Mouse (Mus musculus) erythroblast, adult 5-6 weeks (primary cell): ENCODE data around the gene Tcta. TPM values are rescaled to one million over a fixed set of nuclear protein-coding genes. Genes with fewer than 3 reads are reported as not detected.
A peak's percentile ranks its signal among the peaks of the same experiment; 100 is the strongest.
"Not testable (repeated sequence)": the region's sequence is repeated elsewhere in the genome, so short reads cannot be mapped to it uniquely, and the experiment has no call there.

Source experiments
- ATAC-seq: replicated peaks from 2 replicates; pipeline ENCODE4 v1.8.0; 2016; ENCODE audit warnings: moderate number of reproducible peaks, mild to moderate bottlenecking, moderate TSS enrichment, inconsistent platforms; ENCODE audit not compliant: poor library complexity, low FRiP score, severe bottlenecking
- total RNA-seq, 2 experiments: library from RNA; stranded (forward) in 1 of 2; stranded (reverse) in 1 of 2; fragments of 150-400 nt in 1 of 2; fragments of 200-764, 138-1000 nt in 1 of 2; gene quantifications; 2 replicates each; pipeline versions ENCODE4 v1.2.3 to v1.2.4; 2015 to 2017; ENCODE audit warnings: low replicate concordance in 2 of 2

Tcta gene
- total RNA-seq, 2 experiments from 2014 or later = 4.1 to 6.1 TPM

GRCm38 (mm10) chr9:108274476-108275330, 31.3 kb downstream of the Tcta start:
- no peak for ATAC-seq

- ATAC-seq = no peak
Observed at GRCm38 (mm10) chr9:108273485-108273884, 32.5 kb downstream of the Tcta start.

- ATAC-seq = no peak
Observed at GRCm38 (mm10) chr9:108272691-108273090, 33.3 kb downstream of the Tcta start.

DNA sequence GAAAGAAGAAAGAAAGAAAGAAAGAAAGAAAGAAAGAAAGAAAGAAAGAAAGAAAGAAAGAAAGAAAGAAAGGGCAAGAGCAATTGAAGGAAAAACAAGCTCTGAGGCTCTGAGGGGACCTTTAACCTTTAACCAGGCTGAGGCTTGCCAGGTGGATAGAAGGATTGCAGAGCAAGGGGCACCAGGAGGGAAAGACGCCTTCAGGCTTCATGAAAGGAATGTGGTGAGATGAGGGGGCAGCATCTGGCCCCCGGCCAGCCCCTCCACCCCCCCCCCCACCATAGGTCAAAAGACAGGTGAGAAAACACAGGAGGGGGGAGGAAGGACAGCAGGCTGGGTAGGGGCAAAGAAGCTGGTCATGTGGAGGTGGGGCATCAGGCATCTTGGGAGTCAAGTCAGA, 34.0 kb downstream of the Tcta start:
- no peak for ATAC-seq

DNA sequence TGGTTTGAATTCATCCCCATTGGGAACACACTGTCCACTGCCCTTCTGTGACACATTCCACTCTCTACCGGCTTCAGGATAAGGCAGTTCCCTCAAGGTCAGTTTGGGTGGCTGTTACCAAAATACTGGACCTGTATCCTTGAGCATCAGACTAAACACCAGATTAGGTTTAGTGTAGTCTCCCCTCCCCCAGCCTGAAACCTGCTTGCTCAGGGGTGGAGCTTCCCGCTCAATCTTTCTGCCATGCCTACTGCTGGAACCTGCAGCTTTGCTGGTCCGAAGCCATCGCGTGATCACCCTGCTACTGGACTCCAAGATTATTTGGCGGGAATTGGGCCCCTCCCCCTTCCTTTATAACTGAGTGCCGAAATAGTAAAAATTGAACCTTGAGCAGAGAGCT, 37.3 kb downstream of the Tcta start:
- not testable (repeated sequence) for ATAC-seq

DNA sequence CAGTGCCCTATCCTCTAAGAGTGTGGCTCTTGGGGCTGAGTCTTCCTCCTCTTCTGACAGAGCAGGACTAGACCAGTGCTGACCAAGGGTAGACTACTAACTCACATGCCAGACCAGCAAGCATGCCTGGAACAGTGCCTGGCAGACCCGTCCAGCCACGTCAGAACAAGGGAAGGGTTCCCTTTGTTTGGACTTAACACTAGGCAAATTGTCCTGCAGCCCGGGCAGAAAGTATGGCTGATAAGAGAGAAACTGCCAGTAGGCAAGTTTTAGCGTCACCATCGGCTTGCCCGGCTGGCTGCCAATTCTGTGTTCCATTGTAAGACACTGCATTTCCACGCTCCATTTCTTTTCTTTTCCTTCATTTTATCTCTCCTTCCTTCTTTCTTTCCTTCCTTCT, 38.3 kb downstream of the Tcta start:
- ATAC-seq = no peak

DNA sequence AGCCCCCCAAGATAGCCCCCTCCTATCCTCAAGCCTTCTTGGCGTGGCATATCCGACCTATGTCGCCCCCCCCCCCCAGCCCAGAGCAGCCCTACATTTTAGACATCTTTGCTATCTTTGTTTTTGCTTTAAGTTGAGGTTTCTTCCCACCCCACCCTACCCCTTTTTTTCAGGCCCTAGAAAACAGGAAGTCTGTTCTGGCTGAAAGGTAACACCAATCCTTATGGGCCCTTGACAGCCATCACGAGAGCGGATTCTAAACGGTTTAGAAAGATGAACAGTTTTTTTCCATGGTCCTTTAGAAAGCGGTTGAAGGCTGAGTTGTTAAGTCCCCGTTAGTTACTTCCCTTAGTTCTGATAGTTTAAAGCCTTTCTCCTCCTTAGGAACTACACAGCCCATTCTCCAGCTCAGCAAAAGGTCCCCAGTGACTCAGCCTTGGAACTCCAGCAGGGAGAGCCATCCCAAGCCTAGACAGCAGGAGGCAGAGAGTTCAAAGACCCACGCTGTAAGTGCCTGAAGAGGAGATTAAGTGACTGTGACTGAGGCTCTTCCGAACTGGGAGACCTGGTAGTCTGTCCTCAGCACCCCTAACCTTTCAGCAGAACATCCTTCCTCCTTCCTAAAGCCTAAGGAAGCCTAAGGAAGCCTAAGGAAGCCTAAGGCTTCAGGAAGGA, 39.6 kb downstream of the Tcta start:
- no peak for ATAC-seq

GRCm38 (mm10) chr9:108264191-108264921, 41.6 kb downstream of the Tcta start:
- ATAC-seq = no peak

- ATAC-seq = peak; percentile 94
Observed at GRCm38 (mm10) chr9:108263690-108264190, 42.2 kb downstream of the Tcta start, which contains the start of gene Dag1. Gene Dag1, minus strand, starts transcription at chr9:108263958.

DNA sequence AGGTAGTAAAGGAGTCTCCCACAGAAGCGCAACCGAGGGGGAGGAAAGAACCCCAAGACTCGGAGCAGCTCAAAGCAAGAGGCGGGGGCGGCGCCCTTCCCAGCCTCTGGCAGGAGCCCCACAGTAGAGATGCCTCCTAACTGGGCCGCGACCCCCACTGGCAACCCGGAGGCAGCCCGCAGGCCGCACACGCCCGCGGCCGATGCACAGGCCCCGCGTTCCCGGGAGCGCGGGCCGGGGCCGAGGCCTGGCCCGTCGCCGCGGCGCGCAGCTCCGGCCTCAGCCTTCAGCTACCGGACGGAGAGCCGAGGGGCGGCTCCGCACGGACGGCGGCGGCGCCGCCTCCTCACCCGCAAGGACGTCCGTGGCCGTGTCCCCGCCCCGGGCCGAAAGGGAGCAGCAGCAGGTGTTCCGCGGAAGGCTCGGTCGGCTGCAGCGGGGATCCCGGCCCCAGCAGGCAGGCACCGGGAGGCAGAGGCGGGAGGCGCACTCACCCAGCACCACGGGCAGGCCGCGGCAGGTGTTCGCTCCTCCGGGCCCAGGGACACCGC, 42.8 kb downstream of the Tcta start:
- peak; percentile 58 for ATAC-seq

DNA sequence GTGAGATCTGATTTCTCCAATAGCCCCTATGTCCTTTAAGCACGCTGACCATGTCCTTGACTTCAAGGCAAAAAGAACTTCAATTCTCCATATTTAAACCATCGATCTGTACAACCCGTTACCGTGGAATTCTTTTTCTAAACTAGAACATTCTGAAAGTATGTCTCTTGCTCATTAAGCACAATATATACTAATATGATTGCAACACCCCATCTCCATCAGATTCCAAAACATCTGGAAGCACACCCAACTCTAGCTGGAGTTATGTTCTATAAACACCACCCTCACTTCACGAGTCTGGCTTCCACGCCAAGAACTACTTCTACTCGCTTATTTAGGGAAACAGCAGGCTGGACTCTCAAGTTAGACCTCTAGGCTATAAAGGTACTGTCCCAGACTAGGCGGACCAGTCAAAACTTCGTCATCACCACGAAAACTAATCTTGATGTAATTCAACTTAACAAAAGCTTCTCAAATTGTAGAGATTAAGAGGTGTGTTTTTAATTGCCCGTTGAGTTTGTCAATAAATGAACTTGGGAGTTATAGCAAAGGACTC, 43.4 kb downstream of the Tcta start:
- no peak for ATAC-seq

DNA sequence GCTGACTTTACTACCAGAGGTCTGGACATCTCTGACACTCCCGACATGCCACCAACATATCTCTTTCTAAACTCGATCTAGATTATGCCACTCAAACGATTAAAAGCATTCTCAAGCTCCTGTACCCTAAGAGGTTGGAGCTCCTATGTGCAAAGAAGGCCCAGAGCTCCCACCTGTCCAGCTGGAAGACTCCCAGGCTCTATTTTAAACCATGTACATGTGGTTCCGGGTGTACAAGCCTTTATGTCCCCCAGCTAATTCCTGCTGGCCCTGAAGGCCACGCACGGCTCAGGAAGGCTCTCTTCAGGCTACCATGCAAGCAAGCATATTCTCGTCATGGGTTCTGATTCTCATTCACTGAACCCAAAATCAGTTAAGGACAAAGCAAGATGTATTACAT, 44.1 kb downstream of the Tcta start:
- no peak for ATAC-seq

DNA sequence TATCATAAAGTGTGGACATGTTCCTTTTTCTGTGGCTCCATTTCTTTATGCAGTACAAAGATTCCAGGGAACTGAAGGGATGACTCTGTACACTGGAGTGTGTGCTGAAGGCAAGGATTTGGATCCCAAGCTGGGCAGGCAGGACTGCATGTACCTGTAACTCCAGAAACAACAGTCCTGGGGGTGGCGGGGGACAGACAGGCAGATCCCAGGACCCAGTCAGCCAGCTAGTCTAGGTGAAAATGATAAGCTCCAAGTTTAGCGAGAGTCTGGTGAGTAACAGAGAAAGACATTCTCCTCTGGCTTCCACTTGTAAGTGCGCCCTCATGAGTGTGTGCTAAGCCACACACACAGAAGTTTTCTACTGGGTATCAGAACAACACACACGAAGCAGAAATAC, 45.4 kb downstream of the Tcta start:
- ATAC-seq = no peak

Other genes starting within 250 kb of the Tcta start
- gene Mst1, start 225.7 kb downstream of the Tcta start, total RNA-seq (2015; ENCODE audit: low replicate concordance) = 33.0 and 48.8 TPM in 2 replicates
- 6.6 and 13.4 TPM in 2 replicates for gene Mst1, start 225.7 kb downstream of the Tcta start, total RNA-seq (2017; ENCODE audit: low replicate concordance)
- gene Rnf123, start 222.8 kb downstream of the Tcta start, total RNA-seq (2015; ENCODE audit: low replicate concordance) = 734 and 842 TPM in 2 replicates
- 498 and 626 TPM in 2 replicates for gene Rnf123, start 222.8 kb downstream of the Tcta start, total RNA-seq (2017; ENCODE audit: low replicate concordance)
- 123 and 182 TPM in 2 replicates for gene Apeh, start 211.6 kb downstream of the Tcta start, total RNA-seq (2015; ENCODE audit: low replicate concordance)
- 219 and 268 TPM in 2 replicates for gene Apeh, start 211.6 kb downstream of the Tcta start, total RNA-seq (2017; ENCODE audit: low replicate concordance)
- gene Bsn, start 115.8 kb downstream of the Tcta start, total RNA-seq (2015; ENCODE audit: low replicate concordance) = 0.38 and 1.0 TPM in 2 replicates
- 1.3 and 2.0 TPM in 2 replicates for gene Bsn, start 115.8 kb downstream of the Tcta start, total RNA-seq (2017; ENCODE audit: low replicate concordance)
- 1.7 and 6.7 TPM in 2 replicates for gene Dag1, start 42.2 kb downstream of the Tcta start, total RNA-seq (2015; ENCODE audit: low replicate concordance)
- gene Dag1, start 42.2 kb downstream of the Tcta start, total RNA-seq (2017; ENCODE audit: low replicate concordance) = 1.7 TPM in 2 replicates
- 0.58 TPM in 1 of 2 replicates, not detected in the other for gene Nicn1, start 15.7 kb downstream of the Tcta start, total RNA-seq (2015; ENCODE audit: low replicate concordance)
- gene Nicn1, start 15.7 kb downstream of the Tcta start, total RNA-seq (2017; ENCODE audit: low replicate concordance) = 1.0 TPM in 1 of 2 replicates, not detected in the other
- not detected in 2 replicates for gene Amt, start 9.3 kb downstream of the Tcta start, total RNA-seq (2015; ENCODE audit: low replicate concordance)
- 0.51 TPM in 1 of 2 replicates, not detected in the other for gene Amt, start 9.3 kb downstream of the Tcta start, total RNA-seq (2017; ENCODE audit: low replicate concordance)
- gene Rhoa, start within 50 bp of the Tcta start, total RNA-seq (2015; ENCODE audit: low replicate concordance) = 149 and 157 TPM in 2 replicates
- 238 and 268 TPM in 2 replicates for gene Rhoa, start within 50 bp of the Tcta start, total RNA-seq (2017; ENCODE audit: low replicate concordance)
- gene Gpx1, start 32.7 kb upstream of the Tcta start, total RNA-seq (2015; ENCODE audit: low replicate concordance) = 5,168 and 5,395 TPM in 2 replicates
- gene Gpx1, start 32.7 kb upstream of the Tcta start, total RNA-seq (2017; ENCODE audit: low replicate concordance) = 4,534 and 5,176 TPM in 2 replicates
- gene Usp4, start 41.7 kb upstream of the Tcta start, total RNA-seq (2015; ENCODE audit: low replicate concordance) = 158 and 217 TPM in 2 replicates
- 141 and 164 TPM in 2 replicates for gene Usp4, start 41.7 kb upstream of the Tcta start, total RNA-seq (2017; ENCODE audit: low replicate concordance)
- gene 1700102P08Rik, start 86.6 kb upstream of the Tcta start, total RNA-seq (2015; ENCODE audit: low replicate concordance) = 7.3 and 8.6 TPM in 2 replicates
- gene 1700102P08Rik, start 86.6 kb upstream of the Tcta start, total RNA-seq (2017; ENCODE audit: low replicate concordance) = 10.5 and 11.6 TPM in 2 replicates
- gene Ccdc36, start 122.3 kb upstream of the Tcta start, total RNA-seq (2015; ENCODE audit: low replicate concordance) = not detected in 2 replicates
- gene Ccdc36, start 122.3 kb upstream of the Tcta start, total RNA-seq (2017; ENCODE audit: low replicate concordance) = not detected in 2 replicates
- gene BC048562, start 130.3 kb upstream of the Tcta start, total RNA-seq (2015; ENCODE audit: low replicate concordance) = not detected in 2 replicates
- not detected in 2 replicates for gene BC048562, start 130.3 kb upstream of the Tcta start, total RNA-seq (2017; ENCODE audit: low replicate concordance)
- 6.1 and 21.7 TPM in 2 replicates for gene Ccdc71, start 154.4 kb upstream of the Tcta start, total RNA-seq (2015; ENCODE audit: low replicate concordance)
- gene Ccdc71, start 154.4 kb upstream of the Tcta start, total RNA-seq (2017; ENCODE audit: low replicate concordance) = 1.5 and 5.8 TPM in 2 replicates
- 0.77 and 2.9 TPM in 2 replicates for gene Klhdc8b, start 155.4 kb upstream of the Tcta start, total RNA-seq (2015; ENCODE audit: low replicate concordance)
- gene Klhdc8b, start 155.4 kb upstream of the Tcta start, total RNA-seq (2017; ENCODE audit: low replicate concordance) = 3.3 and 4.3 TPM in 2 replicates
- gene Lamb2, start 173.6 kb upstream of the Tcta start, total RNA-seq (2015; ENCODE audit: low replicate concordance) = not detected in 2 replicates
- gene Lamb2, start 173.6 kb upstream of the Tcta start, total RNA-seq (2017; ENCODE audit: low replicate concordance) = not detected in 2 replicates
- 57.9 and 59.6 TPM in 2 replicates for gene Usp19, start 184.4 kb upstream of the Tcta start, total RNA-seq (2015; ENCODE audit: low replicate concordance)
- gene Usp19, start 184.4 kb upstream of the Tcta start, total RNA-seq (2017; ENCODE audit: low replicate concordance) = 80.2 and 94.7 TPM in 2 replicates
- 18.6 and 69.2 TPM in 2 replicates for gene Qars, start 201.5 kb upstream of the Tcta start, total RNA-seq (2015; ENCODE audit: low replicate concordance)
- gene Qars, start 201.5 kb upstream of the Tcta start, total RNA-seq (2017; ENCODE audit: low replicate concordance) = 54.2 and 64.6 TPM in 2 replicates
- 26.9 and 40.5 TPM in 2 replicates for gene Qrich1, start 210.6 kb upstream of the Tcta start, total RNA-seq (2015; ENCODE audit: low replicate concordance)
- gene Qrich1, start 210.6 kb upstream of the Tcta start, total RNA-seq (2017; ENCODE audit: low replicate concordance) = 55.7 and 59.0 TPM in 2 replicates